Mouse (Mus musculus): ENCODE results near the gene B9d2.

DNA sequence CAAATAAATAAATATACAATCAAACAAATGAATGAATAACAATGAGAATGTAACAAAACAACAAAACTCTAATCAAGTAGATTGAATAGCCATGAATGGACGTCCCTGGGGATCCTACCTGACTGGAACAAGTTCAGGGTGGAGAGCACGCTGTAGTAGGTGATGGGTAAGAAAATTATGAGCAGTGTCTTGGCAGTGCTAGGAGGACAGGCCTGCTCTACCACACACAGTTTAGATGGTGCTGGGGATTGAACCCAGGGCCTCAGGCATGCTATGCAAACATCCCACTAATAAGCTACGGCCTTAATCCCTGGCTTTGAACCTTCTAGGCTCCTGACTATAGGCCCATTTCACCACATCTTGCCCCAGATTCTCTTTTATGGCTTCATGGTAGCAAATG lies 36.9 kb downstream of the B9d2 start:
- TF ChIP-seq CTCF (IDR thresholded peaks at IDR 0.05; ENCODE audit: control insufficient read depth, insufficient read depth, low read length) = no peak
- TF ChIP-seq POLR2A (IDR thresholded peaks at IDR 0.05; ENCODE audit: borderline replicate concordance, control insufficient read depth, low read depth, low read length) = no peak
